Mouse (Mus musculus): ENCODE measurements around the gene C330021F23Rik. TPM values are rescaled to one million over a fixed set of nuclear protein-coding genes. Genes with fewer than 3 reads are reported as not detected.
A peak's percentile ranks its signal among the peaks of the same experiment; 100 is the strongest.

The C330021F23Rik gene
- total RNA-seq, 2 experiments from 2014 or later: 0.61 TPM; not detected in 1

GRCm38 (mm10) chr8:3630647-3631477 is 63.1 kb downstream of the C330021F23Rik start, which contains the start of gene Stxbp2:
TSS of gene Stxbp2 (plus strand) at chr8:3630955.
- peak; percentile 94 for ATAC-seq (replicated peaks; ENCODE audit: low FRiP score, low TSS enrichment, poor library complexity, severe bottlenecking)

- ATAC-seq (replicated peaks; ENCODE audit: low FRiP score, low TSS enrichment, poor library complexity, severe bottlenecking): peak; percentile 52
These were observed 63.7 kb downstream of the C330021F23Rik start for GRCm38 (mm10) chr8:3631478-3631875.

Other genes starting within 250 kb of the C330021F23Rik start
- gene A430078G23Rik, start 214.6 kb upstream of the C330021F23Rik start, total RNA-seq (2014; fragmentation: Nextera tagmentation): 19.9 and 22.7 TPM in 2 replicates
- gene A430078G23Rik, start 214.6 kb upstream of the C330021F23Rik start, total RNA-seq (2017): 11.6 and 12.4 TPM in 2 replicates
- gene Arhgef18, start 175.0 kb upstream of the C330021F23Rik start, total RNA-seq (2014; fragmentation: Nextera tagmentation): 17.3 and 22.9 TPM in 2 replicates
- gene Arhgef18, start 175.0 kb upstream of the C330021F23Rik start, total RNA-seq (2017): 10.3 and 14.1 TPM in 2 replicates
- 2.0 and 3.0 TPM in 2 replicates for gene Pex11g, start 100.3 kb upstream of the C330021F23Rik start, total RNA-seq (2014; fragmentation: Nextera tagmentation)
- gene Pex11g, start 100.3 kb upstream of the C330021F23Rik start, total RNA-seq (2017): 1.3 and 6.2 TPM in 2 replicates
- gene Tex45, start 97.1 kb upstream of the C330021F23Rik start, total RNA-seq (2014; fragmentation: Nextera tagmentation): not detected in 2 replicates
- gene Tex45, start 97.1 kb upstream of the C330021F23Rik start, total RNA-seq (2017): not detected in 2 replicates
- 8.8 and 9.3 TPM in 2 replicates for gene Zfp358, start 74.9 kb upstream of the C330021F23Rik start, total RNA-seq (2014; fragmentation: Nextera tagmentation)
- gene Zfp358, start 74.9 kb upstream of the C330021F23Rik start, total RNA-seq (2017): 2.7 and 5.9 TPM in 2 replicates
- 47.2 and 49.7 TPM in 2 replicates for gene Mcoln1, start 67.5 kb upstream of the C330021F23Rik start, total RNA-seq (2014; fragmentation: Nextera tagmentation)
- 21.0 and 23.1 TPM in 2 replicates for gene Mcoln1, start 67.5 kb upstream of the C330021F23Rik start, total RNA-seq (2017)
- 80.9 and 107 TPM in 2 replicates for gene Pnpla6, start 52.6 kb upstream of the C330021F23Rik start, total RNA-seq (2014; fragmentation: Nextera tagmentation)
- 28.9 and 35.4 TPM in 2 replicates for gene Pnpla6, start 52.6 kb upstream of the C330021F23Rik start, total RNA-seq (2017)
- gene Camsap3, start 19.3 kb downstream of the C330021F23Rik start, total RNA-seq (2014; fragmentation: Nextera tagmentation): 1.6 and 3.8 TPM in 2 replicates
- gene Camsap3, start 19.3 kb downstream of the C330021F23Rik start, total RNA-seq (2017): 0.42 and 0.52 TPM in 2 replicates
- 45.6 and 55.5 TPM in 2 replicates for gene Xab2, start 53.3 kb downstream of the C330021F23Rik start, total RNA-seq (2014; fragmentation: Nextera tagmentation)
- gene Xab2, start 53.3 kb downstream of the C330021F23Rik start, total RNA-seq (2017): 44.9 and 53.9 TPM in 2 replicates
- 59.9 and 94.7 TPM in 2 replicates for gene Pet100, start 53.6 kb downstream of the C330021F23Rik start, total RNA-seq (2014; fragmentation: Nextera tagmentation)
- 152 and 217 TPM in 2 replicates for gene Pet100, start 53.6 kb downstream of the C330021F23Rik start, total RNA-seq (2017)
- gene Pcp2, start 57.6 kb downstream of the C330021F23Rik start, total RNA-seq (2014; fragmentation: Nextera tagmentation): not detected in 2 replicates
- not detected in 2 replicates for gene Pcp2, start 57.6 kb downstream of the C330021F23Rik start, total RNA-seq (2017)
- 141 and 196 TPM in 2 replicates for gene Stxbp2, start 63.0 kb downstream of the C330021F23Rik start, total RNA-seq (2014; fragmentation: Nextera tagmentation)
- gene Stxbp2, start 63.0 kb downstream of the C330021F23Rik start, total RNA-seq (2017): 49.2 and 49.8 TPM in 2 replicates
- not detected in 2 replicates for gene Retn, start 87.8 kb downstream of the C330021F23Rik start, total RNA-seq (2014; fragmentation: Nextera tagmentation)
- gene Retn, start 87.8 kb downstream of the C330021F23Rik start, total RNA-seq (2017): not detected in 2 replicates
- 2.7 TPM in 1 of 2 replicates, not detected in the other for gene Mcemp1, start 97.8 kb downstream of the C330021F23Rik start, total RNA-seq (2014; fragmentation: Nextera tagmentation)
- not detected in 2 replicates for gene Mcemp1, start 97.8 kb downstream of the C330021F23Rik start, total RNA-seq (2017)
- 4.7 TPM in 1 of 2 replicates, not detected in the other for gene Fcor, start 104.4 kb downstream of the C330021F23Rik start, total RNA-seq (2014; fragmentation: Nextera tagmentation)
- 19.2 TPM in 1 of 2 replicates, not detected in the other for gene Fcor, start 104.4 kb downstream of the C330021F23Rik start, total RNA-seq (2017)
- 14.3 and 16.1 TPM in 2 replicates for gene Trappc5, start 108.3 kb downstream of the C330021F23Rik start, total RNA-seq (2014; fragmentation: Nextera tagmentation)
- 22.2 and 31.3 TPM in 2 replicates for gene Trappc5, start 108.3 kb downstream of the C330021F23Rik start, total RNA-seq (2017)
- not detected in 2 replicates for gene Fcer2a, start 126.2 kb downstream of the C330021F23Rik start, total RNA-seq (2014; fragmentation: Nextera tagmentation)
- 0.38 TPM in 1 of 2 replicates, not detected in the other for gene Fcer2a, start 126.2 kb downstream of the C330021F23Rik start, total RNA-seq (2017)
- not detected in 2 replicates for gene Clec4g, start 152.7 kb downstream of the C330021F23Rik start, total RNA-seq (2014; fragmentation: Nextera tagmentation)
- gene Clec4g, start 152.7 kb downstream of the C330021F23Rik start, total RNA-seq (2017): not detected in 2 replicates
- not detected in 2 replicates for gene Cd209a, start 181.0 kb downstream of the C330021F23Rik start, total RNA-seq (2014; fragmentation: Nextera tagmentation)
- gene Cd209a, start 181.0 kb downstream of the C330021F23Rik start, total RNA-seq (2017): 0.19 TPM in 1 of 2 replicates, not detected in the other

Data from megakaryocyte-erythroid progenitor cell, adult 5-6 weeks (primary cell).